Mouse (Mus musculus) megakaryocyte, embryonic 14.5 days (primary cell): ENCODE data around the gene Rnf214.

Experiments
- FLI1 ChIP-seq: IDR thresholded peaks from 2 replicates; pipeline ENCODE4 v1.6.1; 2012; ENCODE audit warnings: low read length, inconsistent platforms, mixed read lengths
- GATA1 ChIP-seq: IDR thresholded peaks from 3 replicates; pipeline ENCODE4 v1.6.1; 2012; ENCODE audit warnings: mixed read lengths, low read length, inconsistent platforms, borderline replicate concordance

DNA sequence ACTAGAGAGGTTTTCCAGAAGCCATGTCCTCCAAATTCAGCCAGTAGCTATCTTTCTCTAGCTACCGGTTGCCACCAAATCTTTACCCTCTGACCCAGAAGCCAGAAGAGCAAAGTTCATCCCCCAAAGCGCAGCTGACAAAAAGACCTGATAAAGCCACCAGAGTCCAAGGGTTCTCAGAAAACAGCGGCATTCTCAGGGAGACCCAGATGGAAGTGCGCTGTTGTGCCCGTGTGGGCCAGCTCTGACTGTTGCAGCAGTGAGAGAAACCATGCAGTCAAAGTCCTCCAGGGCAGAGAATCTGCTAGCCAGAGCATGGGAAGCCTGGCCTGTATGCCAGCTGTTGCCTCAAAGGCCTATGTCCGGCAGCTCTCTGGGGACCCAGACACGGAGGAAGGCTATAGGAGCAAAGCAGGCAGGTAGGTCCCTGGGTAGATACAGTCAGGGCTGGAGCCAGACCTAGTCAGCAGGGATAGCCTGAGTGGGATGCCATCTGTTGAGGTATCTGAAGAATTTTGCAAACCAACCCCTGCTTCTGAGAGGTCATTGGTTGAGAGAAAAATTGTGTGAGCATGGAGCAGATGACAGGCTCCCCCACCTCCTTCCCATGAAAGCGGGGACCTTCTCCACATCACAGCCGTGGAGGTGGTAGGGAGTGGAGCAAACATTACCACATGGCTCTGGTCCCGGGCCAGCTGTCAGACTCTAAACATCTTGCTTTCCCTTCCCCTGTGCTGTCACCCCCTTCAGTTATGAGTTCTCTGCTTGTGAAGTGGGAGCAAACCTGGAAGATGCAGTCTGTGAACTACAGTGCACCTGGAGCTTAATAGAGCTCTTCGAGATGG is 26.1 kb upstream of the Rnf214 start:
- TF ChIP-seq GATA1 (no peak), FLI1 (no peak)
